Mouse (Mus musculus): ENCODE data around the gene Tgm1. TPM values are rescaled to one million over a fixed set of nuclear protein-coding genes. Genes with fewer than 3 reads are reported as not detected.
A peak's percentile ranks its signal among the peaks of the same experiment; 100 is the strongest.

Gene Tgm1
- polyA plus RNA-seq, 1 experiment from 2014 or later, result 1.5 TPM

- H3K4me3 ChIP-seq, result no peak overlapping the region
- WGBS, result 87% methylated on average over 4 of the region's 4 CpGs
- DNase-seq (ENCODE audit: low spot score), result no peak
- no peaks in the 10 kb centered on the region for H3K9me3 ChIP-seq (replicated peaks)
- H3K27ac ChIP-seq, result no peak overlapping the region
- H3K4me1 ChIP-seq, result no peaks in the 10 kb centered on the region
- H3K27me3 ChIP-seq (ENCODE audit: low read depth, poor library complexity, severe bottlenecking), result no peaks in the 10 kb centered on the region
- H3K36me3 ChIP-seq, result no peaks in the 10 kb centered on the region
These were observed 16.5 kb downstream of the Tgm1 start for GRCm38 (mm10) chr14:55697226-55697625.

- H3K36me3 ChIP-seq, result no peaks in the 10 kb centered on the region
- H3K4me3 ChIP-seq, result no peak overlapping the region
- 84% methylated on average over 10 of the region's 10 CpGs for WGBS
- H3K27ac ChIP-seq, result no peak overlapping the region
- H3K9me3 ChIP-seq (replicated peaks), result no peaks in the 10 kb centered on the region
- no peaks in the 10 kb centered on the region for H3K27me3 ChIP-seq (ENCODE audit: low read depth, poor library complexity, severe bottlenecking)
- H3K4me1 ChIP-seq, result no peaks in the 10 kb centered on the region
- DNase-seq (ENCODE audit: low spot score), result no peak
These were observed 24.3 kb downstream of the Tgm1 start for GRCm38 (mm10) chr14:55689433-55689832.

GRCm38 (mm10) chr14:55682118-55682493, 31.6 kb downstream of the Tgm1 start:
- Histone ChIP-seq H3K36me3 (peaks cover 35% of the 10 kb centered on the region), H3K27me3 (ENCODE audit: low read depth, poor library complexity, severe bottlenecking) (no peaks in the 10 kb centered on the region), H3K27ac (peak overlapping the region; percentile 90), H3K4me1 (peaks cover 14% of the 10 kb centered on the region), H3K9me3 (replicated peaks) (no peaks in the 10 kb centered on the region), H3K4me3 (peak overlapping the region; percentile 90)
- no peak for DNase-seq (ENCODE audit: low spot score)
- WGBS, result 21% methylated on average over 3 of the region's 3 CpGs

GRCm38 (mm10) chr14:55681160-55682117, 32.3 kb downstream of the Tgm1 start, which contains the start of gene Tinf2:
Gene Tinf2 (minus strand): TSS chr14:55681820.
- Histone ChIP-seq H3K36me3 (peaks cover 42% of the 10 kb centered on the region), H3K27ac (peak within 1 kb of the TSS; percentile 90), H3K4me1 (peaks cover 14% of the 10 kb centered on the region), H3K9me3 (replicated peaks) (no peaks in the 10 kb centered on the region), H3K27me3 (ENCODE audit: low read depth, poor library complexity, severe bottlenecking) (no peaks in the 10 kb centered on the region), H3K4me3 (peak within 1 kb of the TSS; percentile 90)
- WGBS, result under 1% methylated on average over 66 of the region's 66 CpGs
- DNase-seq (ENCODE audit: low spot score), result peak; percentile 98

- no peaks in the 10 kb centered on the region for H3K9me3 ChIP-seq (replicated peaks)
- no peak overlapping the region for H3K27ac ChIP-seq
- H3K4me1 ChIP-seq, result peaks cover 19% of the 10 kb centered on the region
- H3K4me3 ChIP-seq, result no peak overlapping the region
- peaks cover 60% of the 10 kb centered on the region for H3K36me3 ChIP-seq
- H3K27me3 ChIP-seq (ENCODE audit: low read depth, poor library complexity, severe bottlenecking), result no peaks in the 10 kb centered on the region
- DNase-seq (ENCODE audit: low spot score), result no peak
- WGBS, result 88% methylated on average over 4 of the region's 4 CpGs
These were observed 36.1 kb downstream of the Tgm1 start for GRCm38 (mm10) chr14:55677615-55678014.

- 81% methylated on average over 7 of the region's 7 CpGs for WGBS
- H3K36me3 ChIP-seq, result peaks cover 53% of the 10 kb centered on the region
- peaks cover 23% of the 10 kb centered on the region for H3K4me1 ChIP-seq
- no peak for DNase-seq (ENCODE audit: low spot score)
- peak overlapping the region; percentile 94 for H3K27ac ChIP-seq
- H3K27me3 ChIP-seq (ENCODE audit: low read depth, poor library complexity, severe bottlenecking), result no peaks in the 10 kb centered on the region
- peak overlapping the region; percentile 87 for H3K4me3 ChIP-seq
- no peaks in the 10 kb centered on the region for H3K9me3 ChIP-seq (replicated peaks)
These were observed 41.0 kb downstream of the Tgm1 start for GRCm38 (mm10) chr14:55672741-55673060.

GRCm38 (mm10) chr14:55671833-55672740, 41.6 kb downstream of the Tgm1 start, which contains the start of the genes Gmpr2 and Nedd8:
Gene Gmpr2 (plus strand): TSS chr14:55671941.
Gene Nedd8 (minus strand): TSS chr14:55672124.
- no peaks in the 10 kb centered on the region for H3K9me3 ChIP-seq (replicated peaks)
- WGBS, result 1% methylated on average over 38 of the region's 38 CpGs

GRCm38 (mm10) chr14:55671486-55671832, 42.3 kb downstream of the Tgm1 start:
- WGBS, result 1% methylated on average over 12 of the region's 12 CpGs

More at GRCm38 (mm10) chr14:55671833-55672740, 41.6 kb downstream of the Tgm1 start, which contains the start of the genes Gmpr2 and Nedd8:
- peaks cover 23% of the 10 kb centered on the region for H3K4me1 ChIP-seq
- DNase-seq (ENCODE audit: low spot score), result peak; percentile 89
- H3K4me3 ChIP-seq, result peak within 1 kb of the TSS; percentile 87
- peaks cover 47% of the 10 kb centered on the region for H3K36me3 ChIP-seq
- peak within 1 kb of the TSS; percentile 94 for H3K27ac ChIP-seq
- no peaks in the 10 kb centered on the region for H3K27me3 ChIP-seq (ENCODE audit: low read depth, poor library complexity, severe bottlenecking)

GRCm38 (mm10) chr14:55660636-55661035, 53.1 kb downstream of the Tgm1 start:
- no peaks in the 10 kb centered on the region for H3K27me3 ChIP-seq (ENCODE audit: low read depth, poor library complexity, severe bottlenecking)
- WGBS, result 48% methylated on average over 2 of the region's 2 CpGs
- H3K4me1 ChIP-seq, result 0 out of 2 replicates have a peak, but pooled peaks cover 10% of the 10 kb centered on the region
- H3K4me3 ChIP-seq, result peak overlapping the region; percentile 77
- H3K36me3 ChIP-seq, result peaks cover 53% of the 10 kb centered on the region
- no peak for DNase-seq (ENCODE audit: low spot score)
- 0 out of 2 replicates have a peak overlapping the region, but pooled peaks have one; percentile 87 for H3K27ac ChIP-seq
- no peaks in the 10 kb centered on the region for H3K9me3 ChIP-seq (replicated peaks)

More at GRCm38 (mm10) chr14:55671486-55671832, 42.3 kb downstream of the Tgm1 start:
- Histone ChIP-seq H3K9me3 (replicated peaks) (no peaks in the 10 kb centered on the region), H3K27me3 (ENCODE audit: low read depth, poor library complexity, severe bottlenecking) (no peaks in the 10 kb centered on the region), H3K4me1 (peaks cover 23% of the 10 kb centered on the region), H3K4me3 (peak overlapping the region; percentile 87), H3K27ac (peak overlapping the region; percentile 94), H3K36me3 (peaks cover 46% of the 10 kb centered on the region)
- no peak for DNase-seq (ENCODE audit: low spot score)

- peak; percentile 79 for DNase-seq (ENCODE audit: low spot score)
- peak within 1 kb of the TSS; percentile 87 for H3K27ac ChIP-seq
- under 1% methylated on average over 39 of the region's 39 CpGs for WGBS
- peaks cover 50% of the 10 kb centered on the region for H3K36me3 ChIP-seq
- no peaks in the 10 kb centered on the region for H3K27me3 ChIP-seq (ENCODE audit: low read depth, poor library complexity, severe bottlenecking)
- no peaks in the 10 kb centered on the region for H3K9me3 ChIP-seq (replicated peaks)
- peak within 1 kb of the TSS; percentile 77 for H3K4me3 ChIP-seq
- H3K4me1 ChIP-seq, result 0 out of 2 replicates have a peak, but pooled peaks cover 10% of the 10 kb centered on the region
These were observed 53.7 kb downstream of the Tgm1 start, which contains the start of gene Mdp1 for GRCm38 (mm10) chr14:55659960-55660573. Gene Mdp1 (minus strand): TSS chr14:55660508.

GRCm38 (mm10) chr14:55658011-55658410, 55.7 kb downstream of the Tgm1 start:
- H3K4me3 ChIP-seq, result no peak overlapping the region
- peaks cover 39% of the 10 kb centered on the region for H3K36me3 ChIP-seq
- no peak for DNase-seq (ENCODE audit: low spot score)
- H3K27me3 ChIP-seq (ENCODE audit: low read depth, poor library complexity, severe bottlenecking), result no peaks in the 10 kb centered on the region
- H3K9me3 ChIP-seq (replicated peaks), result no peaks in the 10 kb centered on the region
- WGBS, result 92% methylated on average over 5 of the region's 5 CpGs
- 0 out of 2 replicates have a peak, but pooled peaks cover 10% of the 10 kb centered on the region for H3K4me1 ChIP-seq
- H3K27ac ChIP-seq, result no peak overlapping the region

GRCm38 (mm10) chr14:55656935-55657334, 56.8 kb downstream of the Tgm1 start:
- no peak for DNase-seq (ENCODE audit: low spot score)
- Histone ChIP-seq H3K9me3 (replicated peaks) (no peaks in the 10 kb centered on the region), H3K36me3 (peaks cover 28% of the 10 kb centered on the region), H3K27me3 (ENCODE audit: low read depth, poor library complexity, severe bottlenecking) (no peaks in the 10 kb centered on the region), H3K4me3 (no peak overlapping the region), H3K4me1 (0 out of 2 replicates have a peak, but pooled peaks cover 10% of the 10 kb centered on the region), H3K27ac (no peak overlapping the region)
- 86% methylated on average over 3 of the region's 3 CpGs for WGBS

Measured in limb, embryonic 10.5 days (tissue).